ENCODE assay signal across 10 mouse cellular contexts in genomic region chr3:41586917-41587316, GRCm38 (mm10). TPM values are rescaled to one million over a fixed set of nuclear protein-coding genes. Genes with fewer than 3 reads are reported as not detected.
DNase-seq lines count a peak whose midpoint lies in the region; ATAC-seq lines count a peak whose summit lies in the region.
"Had no signal": no experiment of that assay in that cellular context is flagged by ENCODE, and none has a peak within 500 bp of the region (broad histone marks: within the 10 kb centered on the region; RNA-seq: fewer than 3 reads in every experiment).

No protein-coding gene starts in this region.

- no peak overlapping the region for H3K4me3 ChIP-seq in kidney, embryonic 15.5 days (replicated peaks)
- peak overlapping the region; percentile 34 for H3K4me3 ChIP-seq in megakaryocyte, embryonic 14.5 days (replicated peaks)
- H3K4me3 ChIP-seq: erythroblast, embryonic 14.5 days had no signal

- no peak overlapping the region for H3K9ac ChIP-seq in kidney, embryonic 15.5 days

- H3K27me3 ChIP-seq in kidney, embryonic 15.5 days = no peaks in the 10 kb centered on the region
- no peaks in the 10 kb centered on the region for H3K27me3 ChIP-seq in megakaryocyte, embryonic 14.5 days (replicated peaks)

- H3K4me1 ChIP-seq in kidney, embryonic 15.5 days = peaks cover 37% of the 10 kb centered on the region
- H3K4me1 ChIP-seq in megakaryocyte, embryonic 14.5 days = peaks cover 53% of the 10 kb centered on the region

- no peak overlapping the region for H3K27ac ChIP-seq in kidney, embryonic 15.5 days

- peaks cover 34% of the 10 kb centered on the region for H3K36me3 ChIP-seq in kidney, embryonic 15.5 days
- H3K36me3 ChIP-seq in megakaryocyte, embryonic 14.5 days (replicated peaks; ENCODE audit: low read length) = peaks cover 46% of the 10 kb centered on the region

- no peaks in the 10 kb centered on the region for H3K9me3 ChIP-seq in kidney, embryonic 15.5 days (replicated peaks)
- no peaks in the 10 kb centered on the region for H3K9me3 ChIP-seq in megakaryocyte, embryonic 14.5 days

- WGBS in kidney, embryonic 15.5 days = 80% methylated on average over 7 of the region's 7 CpGs

- no peak for DNase-seq in frontal cortex, postnatal 10 days (ENCODE audit: low spot score in 2 of 2)
- peak; percentile 57 for DNase-seq in kidney, adult 9 months
- peak; percentile 47 to 51 for DNase-seq in adrenal gland, postnatal 36 days
- DNase-seq in ovary, postnatal 10 days (ENCODE audit: low spot score) = no peak
- DNase-seq: gastrocnemius, postnatal 10 days had no signal

- ATAC-seq in frontal cortex, adult (ENCODE audit: low TSS enrichment) = peak; percentile 39
- no peak for ATAC-seq in kidney, embryonic 15.5 days (replicated peaks; ENCODE audit: low FRiP score)
- no peak for ATAC-seq in cerebellum, adult (ENCODE audit: insufficient number of reproducible peaks, low FRiP score, low TSS enrichment)

- no peak overlapping the region for H3K4me2 ChIP-seq in kidney, embryonic 15.5 days

RNA-seq across cellular contexts. Expression of gene Jade1, which starts 31.4 kb away (rescaled TPM):
- polyA plus RNA-seq in kidney, embryonic 15.5 days (2015; fragmentation: Nextera tagmentation; extraction: Ambion mirVana) = 22.1 and 22.8 TPM in 2 replicates
- 10 to 100 TPM; 51.2 to 51.4 TPM for total RNA-seq in adrenal gland, postnatal 36 days (2021)
- 1.5 TPM in 1 of 2 replicates, not detected in the other for polyA plus RNA-seq in megakaryocyte, embryonic 14.5 days (2012; ENCODE audit: insufficient read depth, low replicate concordance)

Comparison
In these comparisons a context has a peak if more than half of its experiments do, and no peak if none do; other contexts are left out.
1. DNase-seq: peak in kidney, adult 9 months (single experiment) and adrenal gland, postnatal 36 days (2 of 2); none in frontal cortex, postnatal 10 days (0 of 2) and ovary, postnatal 10 days (single experiment).